Mouse (Mus musculus): ENCODE data around the gene Rsph14. TPM values are rescaled to one million over a fixed set of nuclear protein-coding genes. Genes with fewer than 3 reads are reported as not detected.

Gene Rsph14
- polyA plus RNA-seq, 1 experiment from 2014 or later: not detected

DNA sequence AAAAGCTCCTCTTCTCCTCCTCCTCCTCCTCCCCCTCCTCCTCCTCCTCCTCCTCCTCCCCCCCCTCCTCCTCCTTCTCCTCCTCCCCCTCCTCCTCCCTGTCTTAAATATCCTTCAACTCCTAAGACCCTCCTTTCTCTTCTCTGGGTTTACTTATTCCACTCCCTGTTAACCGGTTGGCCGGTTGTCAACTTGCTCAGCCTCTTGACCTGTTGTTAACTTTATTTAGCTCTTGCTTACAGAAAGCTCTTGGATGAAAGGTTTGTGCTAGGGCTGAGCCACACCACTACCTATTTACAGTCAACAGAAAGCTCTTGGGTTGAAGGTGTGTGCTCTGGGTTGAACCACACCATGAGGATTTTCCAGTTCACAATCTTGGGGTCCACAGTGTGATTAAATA, 12.1 kb downstream of the Rsph14 start:
- no peaks in the 10 kb centered on the region for H3K27me3 ChIP-seq (ENCODE audit: control insufficient read depth, insufficient read depth, low read length)
- no peak for ATAC-seq (ENCODE audit: insufficient read depth, low FRiP score)
- 23% methylated on average over 2 of the region's 2 CpGs for WGBS

DNA sequence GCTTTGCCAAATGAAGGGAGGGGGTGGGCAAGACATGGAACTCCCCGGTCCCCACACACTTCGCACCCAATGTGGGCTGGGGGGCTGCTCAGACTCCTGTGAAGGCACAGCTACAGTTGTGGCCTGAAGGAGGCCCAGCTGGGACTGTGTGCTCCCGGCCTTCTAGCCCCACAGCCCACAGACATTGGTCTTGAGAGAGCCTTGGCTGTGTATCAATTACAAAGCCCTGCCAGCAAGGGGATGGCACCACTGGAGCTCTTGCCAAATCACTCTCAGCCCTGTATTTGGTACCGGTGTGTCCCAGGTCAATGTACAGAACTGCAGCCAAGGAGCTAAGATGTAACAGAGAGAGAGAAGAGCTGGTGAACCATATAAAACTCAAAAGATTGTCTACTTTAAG, 15.9 kb downstream of the Rsph14 start:
- H3K36me3 ChIP-seq (ENCODE audit: control insufficient read depth, insufficient read depth, low read length): no peaks in the 10 kb centered on the region

More for the DNA sequence above, 12.1 kb downstream of the Rsph14 start:
- Histone ChIP-seq H3K4me3 (replicated peaks; ENCODE audit: low read length) (no peak overlapping the region), H3K9me3 (replicated peaks; ENCODE audit: control insufficient read depth, low read length) (no peaks in the 10 kb centered on the region), H3K9ac (ENCODE audit: low read length) (no peak overlapping the region), H3K4me1 (ENCODE audit: control insufficient read depth, insufficient read depth, low read length) (no peaks in the 10 kb centered on the region), H3K27ac (ENCODE audit: low read length) (no peak overlapping the region), H3K36me3 (ENCODE audit: control insufficient read depth, insufficient read depth, low read length) (no peaks in the 10 kb centered on the region), H3K4me2 (ENCODE audit: low read depth, low read length) (no peak overlapping the region)

DNA sequence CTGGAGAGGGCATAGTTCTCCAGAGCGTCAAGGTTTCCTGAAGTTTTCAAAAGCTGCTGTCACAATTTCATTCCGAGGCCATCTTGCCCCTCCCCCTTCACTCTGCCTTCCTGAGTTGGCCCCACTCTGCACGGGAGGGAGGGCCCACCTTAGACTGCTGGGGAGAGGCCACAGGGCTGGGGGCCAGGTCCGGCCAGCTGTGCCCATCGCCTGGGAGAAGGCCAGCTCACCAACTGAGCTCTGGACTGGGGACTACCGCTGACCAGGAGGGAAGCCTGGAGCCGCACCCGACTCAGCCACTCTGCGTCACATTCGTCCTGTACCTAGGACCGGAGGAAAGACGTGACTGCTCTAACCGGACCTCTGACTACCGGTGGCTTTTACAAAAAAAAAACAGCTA, 16.9 kb downstream of the Rsph14 start:
- no peak overlapping the region for H3K9ac ChIP-seq (ENCODE audit: low read length)
- ATAC-seq (ENCODE audit: insufficient read depth, low FRiP score): no peak; the same call in 1 of the 2 replicates
- WGBS: 61% methylated on average over 13 of the region's 14 CpGs
- no peaks in the 10 kb centered on the region for H3K36me3 ChIP-seq (ENCODE audit: control insufficient read depth, insufficient read depth, low read length)
- no peaks in the 10 kb centered on the region for H3K27me3 ChIP-seq (ENCODE audit: control insufficient read depth, insufficient read depth, low read length)
- H3K4me2 ChIP-seq (ENCODE audit: low read depth, low read length): no peak overlapping the region
- H3K9me3 ChIP-seq (replicated peaks; ENCODE audit: control insufficient read depth, low read length): no peaks in the 10 kb centered on the region
- H3K4me3 ChIP-seq (replicated peaks; ENCODE audit: low read length): no peak overlapping the region
- H3K27ac ChIP-seq (ENCODE audit: low read length): no peak overlapping the region
- H3K4me1 ChIP-seq (ENCODE audit: control insufficient read depth, insufficient read depth, low read length): no peaks in the 10 kb centered on the region

More for the DNA sequence above, 15.9 kb downstream of the Rsph14 start:
- no peak overlapping the region for H3K27ac ChIP-seq (ENCODE audit: low read length)
- H3K4me1 ChIP-seq (ENCODE audit: control insufficient read depth, insufficient read depth, low read length): no peaks in the 10 kb centered on the region
- H3K4me3 ChIP-seq (replicated peaks; ENCODE audit: low read length): no peak overlapping the region
- 86% methylated on average over 4 of the region's 4 CpGs for WGBS
- no peaks in the 10 kb centered on the region for H3K9me3 ChIP-seq (replicated peaks; ENCODE audit: control insufficient read depth, low read length)
- ATAC-seq (ENCODE audit: insufficient read depth, low FRiP score): no peak
- no peak overlapping the region for H3K4me2 ChIP-seq (ENCODE audit: low read depth, low read length)
- H3K9ac ChIP-seq (ENCODE audit: low read length): no peak overlapping the region
- H3K27me3 ChIP-seq (ENCODE audit: control insufficient read depth, insufficient read depth, low read length): no peaks in the 10 kb centered on the region

DNA sequence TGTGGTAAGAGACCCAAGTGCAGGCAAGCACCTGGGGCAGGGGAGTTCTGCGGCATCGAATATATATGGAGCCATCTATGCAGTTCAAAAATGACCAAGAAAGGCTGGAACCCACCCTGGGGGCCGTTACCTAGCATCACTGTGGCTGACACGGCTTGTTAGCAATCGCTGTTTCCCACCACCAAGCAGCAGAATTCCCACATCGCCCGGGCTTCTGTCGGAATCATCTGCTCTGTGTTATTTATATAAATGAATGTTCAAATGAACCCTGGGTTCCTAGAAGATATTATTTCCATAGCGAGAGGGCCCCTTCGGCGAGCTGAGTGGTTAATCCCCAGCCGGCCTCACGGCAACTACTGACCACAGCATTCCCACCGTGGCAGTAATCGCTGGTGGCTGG, 21.7 kb downstream of the Rsph14 start:
- H3K36me3 ChIP-seq (ENCODE audit: control insufficient read depth, insufficient read depth, low read length): no peaks in the 10 kb centered on the region
- 78% methylated on average over 15 of the region's 15 CpGs for WGBS
- no peaks in the 10 kb centered on the region; the same call in 1 of the 2 replicates for H3K27me3 ChIP-seq (ENCODE audit: control insufficient read depth, insufficient read depth, low read length)
- H3K9ac ChIP-seq (ENCODE audit: low read length): no peak overlapping the region
- no peaks in the 10 kb centered on the region for H3K4me1 ChIP-seq (ENCODE audit: control insufficient read depth, insufficient read depth, low read length)
- H3K9me3 ChIP-seq (replicated peaks; ENCODE audit: control insufficient read depth, low read length): no peaks in the 10 kb centered on the region
- no peak overlapping the region for H3K4me3 ChIP-seq (replicated peaks; ENCODE audit: low read length)
- H3K4me2 ChIP-seq (ENCODE audit: low read depth, low read length): no peak overlapping the region
- no peak overlapping the region for H3K27ac ChIP-seq (ENCODE audit: low read length)
- no peak for ATAC-seq (ENCODE audit: insufficient read depth, low FRiP score)

DNA sequence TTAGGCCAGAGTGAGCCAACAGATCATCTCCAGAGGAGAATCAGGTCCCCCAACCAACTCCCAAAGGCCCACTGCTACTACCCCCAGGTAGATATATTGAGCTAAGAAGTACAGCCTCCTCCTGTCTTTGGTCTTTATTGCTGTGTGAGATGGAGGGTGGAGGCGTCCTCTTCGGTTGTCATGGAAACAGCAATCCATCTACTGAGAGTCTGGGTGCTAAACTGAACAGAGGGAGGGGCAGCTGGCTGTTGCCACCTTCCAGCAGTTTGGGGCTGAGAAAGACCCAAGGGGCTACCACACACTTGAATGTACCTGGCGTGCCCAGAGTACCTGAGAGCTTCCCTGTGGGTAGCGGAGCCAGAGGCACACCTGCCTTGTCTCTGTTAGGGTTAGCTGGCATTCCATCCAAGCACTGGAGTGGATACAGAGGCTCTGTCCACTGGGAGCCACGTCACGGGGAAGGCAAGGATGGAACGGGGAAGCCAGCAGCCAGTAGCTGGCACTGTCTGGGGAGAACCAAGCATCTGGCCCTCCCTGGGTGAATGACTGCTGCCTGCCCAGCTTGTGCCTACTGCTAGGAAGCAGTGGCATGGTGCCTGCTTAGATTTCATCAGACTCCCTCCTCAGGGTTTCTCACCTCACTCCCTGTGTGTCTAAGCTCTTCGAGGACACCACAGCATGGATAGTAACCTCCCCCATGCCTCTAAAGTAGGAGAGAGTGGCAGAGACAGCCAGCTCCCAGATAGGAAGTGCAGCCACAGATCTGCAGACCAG, 25.3 kb downstream of the Rsph14 start:
- H3K4me1 ChIP-seq (ENCODE audit: control insufficient read depth, insufficient read depth, low read length): no peaks in the 10 kb centered on the region
- H3K27ac ChIP-seq (ENCODE audit: low read length): no peak overlapping the region

DNA sequence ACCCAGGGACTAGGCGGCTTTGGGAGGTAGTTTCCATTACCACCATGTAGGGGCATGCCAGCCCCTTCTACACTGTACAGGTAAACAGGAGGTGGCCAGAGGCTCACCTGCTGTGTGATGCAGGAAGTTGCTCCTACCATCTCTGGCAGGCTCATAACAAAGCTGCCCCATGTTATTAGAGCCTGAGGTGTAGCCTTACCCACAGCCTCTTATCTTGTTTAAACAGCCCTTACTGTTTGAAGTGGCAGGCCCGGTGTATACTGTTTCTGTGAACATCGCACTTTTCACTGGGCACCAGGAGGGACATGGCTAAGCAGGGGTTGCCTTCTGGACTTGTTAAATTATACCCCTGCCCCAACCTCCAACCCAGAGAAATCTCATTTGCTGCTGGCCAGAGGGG, 28.3 kb downstream of the Rsph14 start:
- no peaks in the 10 kb centered on the region; the same call in 1 of the 2 replicates for H3K27me3 ChIP-seq (ENCODE audit: control insufficient read depth, insufficient read depth, low read length)
- H3K4me2 ChIP-seq (ENCODE audit: low read depth, low read length): no peak overlapping the region
- 40% methylated on average over 3 of the region's 3 CpGs for WGBS
- H3K36me3 ChIP-seq (ENCODE audit: control insufficient read depth, insufficient read depth, low read length): no peaks in the 10 kb centered on the region
- no peaks in the 10 kb centered on the region for H3K4me1 ChIP-seq (ENCODE audit: control insufficient read depth, insufficient read depth, low read length)
- H3K9me3 ChIP-seq (replicated peaks; ENCODE audit: control insufficient read depth, low read length): no peaks in the 10 kb centered on the region
- peak; percentile 71; the same call in 1 of the 2 replicates for ATAC-seq (ENCODE audit: insufficient read depth, low FRiP score)
- H3K4me3 ChIP-seq (replicated peaks; ENCODE audit: low read length): no peak overlapping the region
- H3K9ac ChIP-seq (ENCODE audit: low read length): no peak overlapping the region
- H3K27ac ChIP-seq (ENCODE audit: low read length): no peak overlapping the region

More for the DNA sequence above, 25.3 kb downstream of the Rsph14 start:
- no peak overlapping the region for H3K4me2 ChIP-seq (ENCODE audit: low read depth, low read length)
- no peaks in the 10 kb centered on the region for H3K9me3 ChIP-seq (replicated peaks; ENCODE audit: control insufficient read depth, low read length)
- no peak overlapping the region for H3K4me3 ChIP-seq (replicated peaks; ENCODE audit: low read length)
- no peak for ATAC-seq (ENCODE audit: insufficient read depth, low FRiP score)
- 64% methylated on average over 8 of the region's 8 CpGs for WGBS
- H3K36me3 ChIP-seq (ENCODE audit: control insufficient read depth, insufficient read depth, low read length): no peaks in the 10 kb centered on the region
- H3K9ac ChIP-seq (ENCODE audit: low read length): no peak overlapping the region
- H3K27me3 ChIP-seq (ENCODE audit: control insufficient read depth, insufficient read depth, low read length): no peaks in the 10 kb centered on the region; the same call in 1 of the 2 replicates

DNA sequence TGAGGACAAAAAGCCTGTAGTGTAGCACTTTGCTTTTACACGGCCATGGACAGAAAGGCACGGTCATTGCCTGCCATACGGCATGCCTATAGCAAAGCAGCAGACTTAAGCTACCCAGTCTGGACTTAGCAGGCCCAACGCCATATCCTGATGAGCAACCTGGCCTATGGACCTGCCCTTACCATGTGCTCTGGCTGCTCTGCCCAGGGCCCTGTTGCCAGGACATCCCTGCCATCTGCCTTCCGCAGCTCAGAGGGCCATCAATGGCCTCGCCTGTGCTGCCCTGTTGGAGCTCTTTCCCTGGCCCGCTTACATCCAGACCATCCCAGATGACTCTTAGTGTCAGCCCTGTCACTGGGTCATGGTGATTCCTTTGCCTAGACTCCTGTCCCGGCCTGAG, 31.0 kb downstream of the Rsph14 start:
- H3K9ac ChIP-seq (ENCODE audit: low read length): no peak overlapping the region
- no peaks in the 10 kb centered on the region for H3K9me3 ChIP-seq (replicated peaks; ENCODE audit: control insufficient read depth, low read length)
- 86% methylated on average over 8 of the region's 8 CpGs for WGBS
- H3K4me1 ChIP-seq (ENCODE audit: control insufficient read depth, insufficient read depth, low read length): no peaks in the 10 kb centered on the region
- H3K4me2 ChIP-seq (ENCODE audit: low read depth, low read length): no peak overlapping the region
- no peaks in the 10 kb centered on the region for H3K36me3 ChIP-seq (ENCODE audit: control insufficient read depth, insufficient read depth, low read length)
- no peak overlapping the region for H3K4me3 ChIP-seq (replicated peaks; ENCODE audit: low read length)
- ATAC-seq (ENCODE audit: insufficient read depth, low FRiP score): no peak
- H3K27me3 ChIP-seq (ENCODE audit: control insufficient read depth, insufficient read depth, low read length): no peaks in the 10 kb centered on the region
- no peak overlapping the region for H3K27ac ChIP-seq (ENCODE audit: low read length)

DNA sequence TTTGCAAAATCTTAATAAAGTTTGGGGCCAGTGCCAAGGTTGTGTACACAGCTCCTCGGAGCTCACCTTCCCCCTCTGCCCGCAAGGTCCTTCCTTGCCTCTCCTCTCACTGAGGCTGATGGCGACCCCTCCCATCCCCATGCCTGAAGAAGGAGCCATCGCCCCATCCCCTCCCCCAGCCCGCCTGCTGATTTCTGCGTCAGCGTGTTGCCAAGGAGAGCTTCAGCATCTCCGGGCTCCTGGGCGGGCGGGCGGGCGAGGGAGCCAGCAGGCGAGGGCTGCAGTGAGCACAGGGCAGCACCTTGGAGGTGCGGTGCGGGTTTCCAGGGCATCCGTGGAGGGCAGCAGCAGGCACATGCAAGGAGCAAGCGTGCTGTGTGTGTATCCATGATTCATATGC, 37.0 kb downstream of the Rsph14 start:
- no peak for ATAC-seq (ENCODE audit: insufficient read depth, low FRiP score)
- peak overlapping the region; percentile 57 for H3K9ac ChIP-seq (ENCODE audit: low read length)
- peaks cover 19% of the 10 kb centered on the region for H3K4me1 ChIP-seq (ENCODE audit: control insufficient read depth, insufficient read depth, low read length)
- no peaks in the 10 kb centered on the region for H3K27me3 ChIP-seq (ENCODE audit: control insufficient read depth, insufficient read depth, low read length)
- peak overlapping the region; percentile 28 for H3K4me3 ChIP-seq (replicated peaks; ENCODE audit: low read length)
- H3K4me2 ChIP-seq (ENCODE audit: low read depth, low read length): peak overlapping the region; percentile 57
- 0 out of 2 replicates have a peak, but pooled peaks cover 5% of the 10 kb centered on the region for H3K36me3 ChIP-seq (ENCODE audit: control insufficient read depth, insufficient read depth, low read length)
- H3K9me3 ChIP-seq (replicated peaks; ENCODE audit: control insufficient read depth, low read length): no peaks in the 10 kb centered on the region
- WGBS: 1% methylated on average over 17 of the region's 17 CpGs
- no peak overlapping the region for H3K27ac ChIP-seq (ENCODE audit: low read length)

DNA sequence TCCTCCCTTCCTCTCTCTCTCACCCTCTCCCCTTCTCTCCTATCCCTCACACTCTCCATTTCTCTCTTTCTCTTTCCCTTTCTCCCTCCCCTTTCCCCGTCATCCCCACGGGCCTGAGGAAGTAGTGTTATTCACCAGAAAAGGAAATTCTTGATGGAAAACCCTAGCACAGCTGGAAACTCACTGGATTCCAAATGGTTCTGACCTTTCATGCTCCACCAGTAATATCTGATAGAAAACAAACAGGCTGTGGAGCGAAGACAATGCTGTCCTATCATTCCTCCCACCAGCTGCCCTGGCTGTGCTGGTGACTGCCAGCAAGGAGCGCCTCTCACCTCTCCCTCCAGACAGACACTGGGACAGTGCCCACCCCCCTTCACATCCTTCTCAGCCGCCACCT, 37.5 kb downstream of the Rsph14 start:
- WGBS: 8% methylated on average over 5 of the region's 5 CpGs
- ATAC-seq (ENCODE audit: insufficient read depth, low FRiP score): no peak
- no peak overlapping the region for H3K27ac ChIP-seq (ENCODE audit: low read length)
- H3K36me3 ChIP-seq (ENCODE audit: control insufficient read depth, insufficient read depth, low read length): 0 out of 2 replicates have a peak, but pooled peaks cover 5% of the 10 kb centered on the region
- H3K4me2 ChIP-seq (ENCODE audit: low read depth, low read length): peak overlapping the region; percentile 57
- H3K27me3 ChIP-seq (ENCODE audit: control insufficient read depth, insufficient read depth, low read length): no peaks in the 10 kb centered on the region
- H3K4me1 ChIP-seq (ENCODE audit: control insufficient read depth, insufficient read depth, low read length): peaks cover 19% of the 10 kb centered on the region
- no peak overlapping the region for H3K4me3 ChIP-seq (replicated peaks; ENCODE audit: low read length)
- H3K9me3 ChIP-seq (replicated peaks; ENCODE audit: control insufficient read depth, low read length): no peaks in the 10 kb centered on the region
- no peak overlapping the region for H3K9ac ChIP-seq (ENCODE audit: low read length)

Data from stomach, embryonic 16.5 days (tissue).